Mouse (Mus musculus) forebrain, postnatal 0 days (tissue): ENCODE data around the gene Pex7. TPM values are rescaled to one million over a fixed set of nuclear protein-coding genes. Genes with fewer than 3 reads are reported as not detected.

Experiments used
- ATAC-seq: fragments of 200-750 bp; cut with Nextera tagmentation; 2 replicates; pipeline ENCODE4 v1.8.0; 2017; ENCODE audit warnings: mild to moderate bottlenecking, moderate library complexity
- DNase-seq: peaks from one replicate; pipeline ENCODE4 v3.0.0-alpha.2; 2015
- H3K27ac ChIP-seq: fragments of 300-500 bp; sonication (generic); 2 replicates; pipeline ENCODE4 v1.5.1; 2014; ENCODE audit warnings: low read depth, mild to moderate bottlenecking, antibody characterized with exemption, low read length, moderate library complexity, mixed read lengths
- H3K27me3 ChIP-seq: fragments of 300-500 bp; sonication (generic); 2 replicates; pipeline ENCODE4 v1.6.1; 2014; ENCODE audit warnings: mild to moderate bottlenecking, low read length, mixed read lengths; ENCODE audit not compliant: insufficient read depth
- H3K36me3 ChIP-seq: fragments of 300-500 bp; sonication (generic); 2 replicates; pipeline ENCODE4 v1.6.1; 2014; ENCODE audit warnings: mild to moderate bottlenecking, moderate library complexity; ENCODE audit not compliant: insufficient read depth
- H3K4me1 ChIP-seq: fragments of 300-500 bp; sonication (generic); 2 replicates; pipeline ENCODE4 v1.6.1; 2014; ENCODE audit warnings: antibody characterized with exemption; ENCODE audit not compliant: insufficient read depth
- H3K4me2 ChIP-seq: fragments of 300-500 bp; sonication (generic); 2 replicates; pipeline ENCODE4 v1.6.1; 2014; ENCODE audit warnings: low read depth, mild to moderate bottlenecking, moderate library complexity
- H3K4me3 ChIP-seq: fragments of 300-500 bp; sonication (generic); 2 replicates; pipeline ENCODE4 v1.5.1; 2014; ENCODE audit warnings: low read depth, low read length, mixed read lengths
- H3K9ac ChIP-seq: fragments of 300-500 bp; sonication (generic); 2 replicates; pipeline ENCODE4 v1.6.1; 2014; ENCODE audit warnings: mild to moderate bottlenecking
- H3K9me3 ChIP-seq: fragments of 300-500 bp; sonication (generic); 2 replicates; pipeline ENCODE4 v1.6.1; 2016; ENCODE audit warnings: low read length
- CTCF ChIP-seq: sonication (generic); IDR thresholded peaks from 2 replicates; pipeline ENCODE4 v1.5.1; 2016; ENCODE audit warnings: antibody characterized with exemption, control low read depth, low read depth
- WGBS: fragments of 180-500 bp; shearing (Covaris S2); extraction: QIAGEN DNeasy Blood & Tissue Kit; methylation state at CpG from one replicate; pipeline ENCODE4 v1.1.7; 2014; 5-methylcytosine and 5-hydroxymethylcytosine counted together
- polyA plus RNA-seq: library from polyadenylated mRNA; unstranded; fragments of >200 nt; fragmentation: Nextera tagmentation; extraction: Ambion mirVana; gene quantifications from 2 replicates; pipeline ENCODE4 v1.2.1, GENCODE M21; 2015
- total RNA-seq: library from RNA; depleted of rRNA; stranded (reverse); fragments of >200 nt; gene quantifications from 2 replicates; pipeline ENCODE4 v1.2.3, GENCODE M21; 2014

Pex7 gene
- total and polyA plus RNA-seq, 2 experiments from 2014 or later: 31.2 to 38.2 TPM

GRCm38 (mm10) chr10:19901992-19902391, 5.5 kb downstream of the Pex7 start:
- TF ChIP-seq CTCF: no peak
- Histone ChIP-seq H3K4me1 (no peaks in the 10 kb centered on the region), H3K27ac (no peak overlapping the region), H3K36me3 (no peaks in the 10 kb centered on the region), H3K4me3 (no peak overlapping the region), H3K9me3 (no peaks in the 10 kb centered on the region), H3K27me3 (no peaks in the 10 kb centered on the region), H3K9ac (no peak overlapping the region), H3K4me2 (no peak overlapping the region)
- DNase-seq (no peak), ATAC-seq (no peak)
- 73% methylated on average over 7 of the region's 7 CpGs for WGBS

GRCm38 (mm10) chr10:19900191-19900590, 7.3 kb downstream of the Pex7 start:
- DNase-seq (no peak), ATAC-seq (no peak)
- no peaks in the 10 kb centered on the region for H3K4me1 ChIP-seq
- no peaks in the 10 kb centered on the region for H3K27me3 ChIP-seq
- WGBS: 78% methylated on average over 2 of the region's 2 CpGs
- no peak overlapping the region for H3K4me2 ChIP-seq
- H3K27ac ChIP-seq: no peak overlapping the region
- no peak overlapping the region for H3K9ac ChIP-seq
- H3K36me3 ChIP-seq: no peaks in the 10 kb centered on the region
- no peak overlapping the region for H3K4me3 ChIP-seq
- no peak for TF ChIP-seq CTCF
- no peaks in the 10 kb centered on the region for H3K9me3 ChIP-seq

GRCm38 (mm10) chr10:19893976-19894375, 13.5 kb downstream of the Pex7 start:
- Histone ChIP-seq H3K4me1 (no peaks in the 10 kb centered on the region), H3K36me3 (no peaks in the 10 kb centered on the region), H3K27me3 (no peaks in the 10 kb centered on the region), H3K4me3 (no peak overlapping the region), H3K9ac (no peak overlapping the region), H3K4me2 (no peak overlapping the region), H3K9me3 (no peaks in the 10 kb centered on the region), H3K27ac (no peak overlapping the region)
- 18% methylated on average over 4 of the region's 4 CpGs for WGBS
- TF ChIP-seq CTCF: peak; percentile 85
- ATAC-seq (peak; percentile 40; the same call in 1 of the 2 replicates), DNase-seq (peak; percentile 70)

- ATAC-seq: no peak
- Histone ChIP-seq H3K4me3 (no peak overlapping the region), H3K9me3 (no peaks in the 10 kb centered on the region), H3K27ac (no peak overlapping the region), H3K9ac (no peak overlapping the region), H3K27me3 (no peaks in the 10 kb centered on the region), H3K36me3 (no peaks in the 10 kb centered on the region), H3K4me1 (no peaks in the 10 kb centered on the region), H3K4me2 (no peak overlapping the region)
- no peak for DNase-seq
- TF ChIP-seq CTCF: no peak
- 65% methylated on average over 6 of the region's 6 CpGs for WGBS
These were observed 14.3 kb downstream of the Pex7 start for GRCm38 (mm10) chr10:19893146-19893545.

- Histone ChIP-seq H3K27me3 (no peaks in the 10 kb centered on the region), H3K36me3 (no peaks in the 10 kb centered on the region), H3K9ac (no peak overlapping the region), H3K9me3 (no peaks in the 10 kb centered on the region), H3K4me1 (no peaks in the 10 kb centered on the region), H3K27ac (no peak overlapping the region), H3K4me2 (no peak overlapping the region), H3K4me3 (no peak overlapping the region)
- WGBS: 46% methylated on average over 3 of the region's 3 CpGs
- ATAC-seq (no peak), DNase-seq (no peak)
- no peak for TF ChIP-seq CTCF
These were observed 15.8 kb downstream of the Pex7 start for GRCm38 (mm10) chr10:19891686-19892085.

- H3K27ac ChIP-seq: no peak overlapping the region
- no peak overlapping the region for H3K9ac ChIP-seq
- no peak for DNase-seq
- no peaks in the 10 kb centered on the region for H3K4me1 ChIP-seq
- H3K27me3 ChIP-seq: no peaks in the 10 kb centered on the region
- H3K36me3 ChIP-seq: no peaks in the 10 kb centered on the region
- H3K4me2 ChIP-seq: no peak overlapping the region
- ATAC-seq: peak; percentile 29
- 68% methylated on average over 3 of the region's 3 CpGs for WGBS
- no peak overlapping the region for H3K4me3 ChIP-seq
- TF ChIP-seq CTCF: no peak
- H3K9me3 ChIP-seq: no peaks in the 10 kb centered on the region
These were observed 17.6 kb downstream of the Pex7 start for GRCm38 (mm10) chr10:19889908-19890307.

GRCm38 (mm10) chr10:19886249-19886648, 21.2 kb downstream of the Pex7 start:
- TF ChIP-seq CTCF: no peak
- Histone ChIP-seq H3K27me3 (no peaks in the 10 kb centered on the region), H3K9ac (no peak overlapping the region), H3K4me2 (no peak overlapping the region), H3K36me3 (no peaks in the 10 kb centered on the region), H3K4me3 (no peak overlapping the region), H3K9me3 (no peaks in the 10 kb centered on the region), H3K4me1 (no peaks in the 10 kb centered on the region), H3K27ac (no peak overlapping the region)
- 93% methylated on average over 3 of the region's 3 CpGs for WGBS
- DNase-seq (no peak), ATAC-seq (no peak)

GRCm38 (mm10) chr10:19884409-19884808, 23.1 kb downstream of the Pex7 start:
- H3K4me2 ChIP-seq: no peak overlapping the region
- H3K27ac ChIP-seq: no peak overlapping the region
- no peak overlapping the region for H3K9ac ChIP-seq
- no peak overlapping the region for H3K4me3 ChIP-seq
- H3K9me3 ChIP-seq: no peaks in the 10 kb centered on the region
- no peak for TF ChIP-seq CTCF
- H3K4me1 ChIP-seq: no peaks in the 10 kb centered on the region
- no peak for ATAC-seq
- no peaks in the 10 kb centered on the region for H3K36me3 ChIP-seq
- H3K27me3 ChIP-seq: no peaks in the 10 kb centered on the region
- 76% methylated on average over 4 of the region's 4 CpGs for WGBS
- no peak for DNase-seq
